Mouse (Mus musculus): ENCODE data around the gene Luzp1.

Luzp1 gene

GRCm38 (mm10) chr4:136463436-136463835, 6.1 kb upstream of the Luzp1 start:
- DNase-seq = no peak

GRCm38 (mm10) chr4:136466226-136466625, 3.3 kb upstream of the Luzp1 start:
- peak; percentile 34 for DNase-seq

GRCm38 (mm10) chr4:136468553-136469327, 821 bp upstream of the Luzp1 start:
- no peak for DNase-seq

GRCm38 (mm10) chr4:136469941-136470346, 383 bp downstream of the Luzp1 start:
- no peak for DNase-seq

- DNase-seq = peak; percentile 77
These were observed 948 bp downstream of the Luzp1 start for GRCm38 (mm10) chr4:136470347-136471071.

GRCm38 (mm10) chr4:136476692-136477091, 7.1 kb downstream of the Luzp1 start:
- no peak for DNase-seq

GRCm38 (mm10) chr4:136486549-136486948, 17.0 kb downstream of the Luzp1 start:
- DNase-seq = no peak

GRCm38 (mm10) chr4:136495993-136496392, 26.4 kb downstream of the Luzp1 start:
- no peak for DNase-seq

- DNase-seq = no peak
These were observed 36.1 kb downstream of the Luzp1 start for GRCm38 (mm10) chr4:136505426-136506215.

- DNase-seq = peak; percentile 48
These were observed 40.3 kb downstream of the Luzp1 start for GRCm38 (mm10) chr4:136509857-136510256.

GRCm38 (mm10) chr4:136511708-136512107, 42.1 kb downstream of the Luzp1 start:
- no peak for DNase-seq

GRCm38 (mm10) chr4:136512905-136513304, 43.3 kb downstream of the Luzp1 start:
- no peak for DNase-seq

GRCm38 (mm10) chr4:136518141-136518540, 48.6 kb downstream of the Luzp1 start:
- DNase-seq = no peak

- DNase-seq = no peak
These were observed 49.0 kb downstream of the Luzp1 start for GRCm38 (mm10) chr4:136518576-136518975.

GRCm38 (mm10) chr4:136519866-136520265, 50.3 kb downstream of the Luzp1 start:
- no peak for DNase-seq

GRCm38 (mm10) chr4:136521898-136522297, 52.3 kb downstream of the Luzp1 start:
- no peak for DNase-seq

- no peak for DNase-seq
These were observed 54.7 kb downstream of the Luzp1 start for GRCm38 (mm10) chr4:136524309-136524708.

- peak; percentile 64 for DNase-seq
These were observed 56.9 kb downstream of the Luzp1 start for GRCm38 (mm10) chr4:136526412-136526811.

GRCm38 (mm10) chr4:136545151-136545550, 75.6 kb downstream of the Luzp1 start:
- no peak for DNase-seq

- no peak for DNase-seq
These were observed 76.9 kb downstream of the Luzp1 start for GRCm38 (mm10) chr4:136546279-136547045.

GRCm38 (mm10) chr4:136547721-136548120, 78.2 kb downstream of the Luzp1 start:
- DNase-seq = no peak

GRCm38 (mm10) chr4:136548381-136548801, 78.8 kb downstream of the Luzp1 start:
- peak; percentile 21 for DNase-seq

GRCm38 (mm10) chr4:136553108-136553507, 83.5 kb downstream of the Luzp1 start:
- no peak for DNase-seq
